17 mouse cellular contexts compared by ENCODE assay signal in genomic region chr1:119494712-119495395, GRCm38 (mm10). TPM values are rescaled to one million over a fixed set of nuclear protein-coding genes. Genes with fewer than 3 reads are reported as not detected.
DNase-seq lines count a peak whose midpoint lies in the region; ATAC-seq and TF ChIP-seq lines count a peak whose summit lies in the region.
"Had no signal": no experiment of that assay in that cellular context is flagged by ENCODE, and none has a peak within 500 bp of the region (broad histone marks: within the 10 kb centered on the region; RNA-seq: fewer than 3 reads in every experiment).

No protein-coding gene starts in this region.

- DNase-seq in cerebellum, adult 11 months, result peak; percentile 54
- DNase-seq in cerebellum, adult 8-10 months, result no peak
- DNase-seq in liver, postnatal 0 days, result no peak
- DNase-seq in liver, embryonic 11.5 days (ENCODE audit: low spot score), result no peak
- peak; percentile 75 for DNase-seq in cerebellum, adult 11-12 months
- DNase-seq in left cerebral cortex, adult 8-10 months (ENCODE audit: low spot score in 2 of 2), result no peak
- DNase-seq: lung, postnatal 4 days; midbrain, embryonic 14.5 days had no signal

- H3K4me1 ChIP-seq in liver, postnatal 0 days (ENCODE audit: insufficient read depth), result peaks cover 45% of the 10 kb centered on the region
- peaks cover 22% of the 10 kb centered on the region for H3K4me1 ChIP-seq in liver, embryonic 11.5 days (replicated peaks; ENCODE audit: control insufficient read depth, insufficient read depth, low read length)

- H3K27ac ChIP-seq in liver, postnatal 0 days (ENCODE audit: low read depth), result 0 out of 2 replicates have a peak overlapping the region, but pooled peaks have one; percentile 16
- no peak overlapping the region for H3K27ac ChIP-seq in liver, embryonic 11.5 days (ENCODE audit: low read depth, low read length)
- H3K27ac ChIP-seq: embryonic facial prominence, embryonic 10.5 days; hindbrain, embryonic 14.5 days; liver, embryonic 14.5 days; stomach, postnatal 0 days had no signal

- no peaks in the 10 kb centered on the region; the same call in 1 of the 2 replicates for H3K36me3 ChIP-seq in liver, postnatal 0 days (replicated peaks; ENCODE audit: insufficient read depth, low read length)
- H3K36me3 ChIP-seq in liver, embryonic 11.5 days (ENCODE audit: control insufficient read depth, insufficient read depth, low read length), result no peaks in the 10 kb centered on the region
- H3K36me3 ChIP-seq: embryonic facial prominence, embryonic 10.5 days had no signal

- no peaks in the 10 kb centered on the region for H3K9me3 ChIP-seq in liver, postnatal 0 days (ENCODE audit: low read length)
- no peaks in the 10 kb centered on the region for H3K9me3 ChIP-seq in liver, embryonic 11.5 days (ENCODE audit: control insufficient read depth, low read length)
- H3K9me3 ChIP-seq: embryonic facial prominence, embryonic 10.5 days had no signal

- WGBS in liver, postnatal 0 days (ENCODE audit: insufficient replicate concordance), result 83% methylated on average over 8 of the region's 9 CpGs
- 87% methylated on average over 9 of the region's 9 CpGs for WGBS in liver, embryonic 11.5 days

- no peaks in the 10 kb centered on the region for H3K27me3 ChIP-seq in liver, postnatal 0 days (ENCODE audit: insufficient read depth, low read length)
- no peaks in the 10 kb centered on the region for H3K27me3 ChIP-seq in liver, embryonic 11.5 days (replicated peaks; ENCODE audit: control insufficient read depth, insufficient read depth, low read length)

- TF ChIP-seq EP300 in liver, postnatal 0 days (IDR thresholded peaks at IDR 0.05; ENCODE audit: low read depth), result no peak

- TF ChIP-seq CTCF in liver, postnatal 0 days (IDR thresholded peaks at IDR 0.05; ENCODE audit: low read depth), result no peak

- ATAC-seq in liver, postnatal 0 days, result no peak
- ATAC-seq in liver, embryonic 11.5 days (replicated peaks; ENCODE audit: low FRiP score), result no peak
- ATAC-seq in megakaryocyte, adult 5-6 weeks (ENCODE audit: poor library complexity, severe bottlenecking), result peak; percentile 16; the same call in 1 of the 2 replicates
- ATAC-seq in megakaryocyte progenitor cell, adult 5-6 weeks (replicated peaks; ENCODE audit: poor library complexity), result no peak
- ATAC-seq: activated CD4-positive, CD25-positive, alpha-beta regulatory T cell, adult 4 months; forebrain, embryonic 16.5 days had no signal

- no peak overlapping the region for H3K9ac ChIP-seq in liver, postnatal 0 days (replicated peaks)
- H3K9ac ChIP-seq in liver, embryonic 11.5 days (ENCODE audit: low read depth, low read length), result no peak overlapping the region
- H3K9ac ChIP-seq: hindbrain, embryonic 14.5 days; liver, embryonic 14.5 days had no signal

- H3K4me3 ChIP-seq in liver, postnatal 0 days (ENCODE audit: low read depth, low read length), result no peak overlapping the region
- H3K4me3 ChIP-seq in liver, embryonic 11.5 days (ENCODE audit: low read depth, low read length), result no peak overlapping the region
- H3K4me3 ChIP-seq: embryonic facial prominence, embryonic 10.5 days; erythroblast, embryonic 14.5 days had no signal

- H3K4me2 ChIP-seq in liver, postnatal 0 days (ENCODE audit: low read depth, low read length), result no peak overlapping the region
- H3K4me2 ChIP-seq in liver, embryonic 11.5 days, result no peak overlapping the region
- H3K4me2 ChIP-seq: hindbrain, embryonic 14.5 days had no signal

RNA-seq across cellular contexts. Expression of gene Ralb, which starts 9.7 kb away (rescaled TPM):
- polyA plus RNA-seq in liver, postnatal 0 days (2015; fragmentation: Nextera tagmentation; extraction: Ambion mirVana), result 30.9 and 31.8 TPM in 2 replicates
- polyA plus RNA-seq in liver, embryonic 11.5 days (2014; fragmentation: Nextera tagmentation; extraction: Ambion mirVana), result 92.1 and 96.8 TPM in 2 replicates
- 33.8 and 33.9 TPM in 2 replicates for total RNA-seq in megakaryocyte, adult 5-6 weeks (2015)
- 67.8 and 72.4 TPM in 2 replicates for total RNA-seq in megakaryocyte, adult 5-6 weeks (2017)
- total RNA-seq in left cerebral cortex, adult 8-10 months (2022), result 10 to 100 TPM; 21.4 to 24.0 (median 22.6) TPM
- 10.4 and 12.1 TPM in 2 replicates for total RNA-seq in megakaryocyte progenitor cell, adult 5-6 weeks (2015)
- total RNA-seq in megakaryocyte progenitor cell, adult 5-6 weeks (2017), result 23.6 and 24.3 TPM in 2 replicates

RNA-seq across cellular contexts. Expression of gene Tmem185b, which starts 31.1 kb away (rescaled TPM):
- 11.0 and 12.7 TPM in 2 replicates for polyA plus RNA-seq in liver, postnatal 0 days (2015; fragmentation: Nextera tagmentation; extraction: Ambion mirVana)
- polyA plus RNA-seq in liver, embryonic 11.5 days (2014; fragmentation: Nextera tagmentation; extraction: Ambion mirVana), result 17.6 and 21.7 TPM in 2 replicates
- 24.9 and 25.0 TPM in 2 replicates for total RNA-seq in megakaryocyte, adult 5-6 weeks (2015)
- 14.6 and 19.3 TPM in 2 replicates for total RNA-seq in megakaryocyte, adult 5-6 weeks (2017)
- total RNA-seq in left cerebral cortex, adult 8-10 months (2022), result 10 to 100 TPM; 14.5 to 19.4 (median 17.0) TPM
- total RNA-seq in megakaryocyte progenitor cell, adult 5-6 weeks (2015), result 16.6 and 19.5 TPM in 2 replicates
- total RNA-seq in megakaryocyte progenitor cell, adult 5-6 weeks (2017), result 10.2 and 11.2 TPM in 2 replicates

Comparison
In these comparisons a context has a peak if more than half of its experiments do, and no peak if none do; other contexts are left out.
1. DNase-seq: peak in cerebellum, adult 11 months (single experiment) and cerebellum, adult 11-12 months (single experiment); none in cerebellum, adult 8-10 months (single experiment), liver, postnatal 0 days (single experiment), liver, embryonic 11.5 days (single experiment) and left cerebral cortex, adult 8-10 months (0 of 2).